Mouse (Mus musculus) erythroblast, adult 5-6 weeks (primary cell): ENCODE results near the gene Eef1akmt2. TPM values are rescaled to one million over a fixed set of nuclear protein-coding genes. Genes with fewer than 3 reads are reported as not detected.
A peak's percentile ranks its signal among the peaks of the same experiment; 100 is the strongest.

Experiments used
- ATAC-seq: replicated peaks from 2 replicates; pipeline ENCODE4 v1.8.0; 2016; ENCODE audit warnings: moderate number of reproducible peaks, mild to moderate bottlenecking, moderate TSS enrichment, inconsistent platforms; ENCODE audit not compliant: poor library complexity, low FRiP score, severe bottlenecking
- total RNA-seq, 2 experiments: library from RNA; stranded (forward) in 1 of 2; stranded (reverse) in 1 of 2; fragments of 150-400 nt in 1 of 2; fragments of 200-764, 138-1000 nt in 1 of 2; gene quantifications; 2 replicates each; pipeline versions ENCODE4 v1.2.3 to v1.2.4; 2015 to 2017; ENCODE audit warnings: low replicate concordance in 2 of 2

Eef1akmt2 gene
- total RNA-seq (2015; ENCODE audit: low replicate concordance), result 5.6 and 7.3 TPM in 2 replicates
- total RNA-seq (2017; ENCODE audit: low replicate concordance), result 16.3 and 23.8 TPM in 2 replicates

- ATAC-seq, result peak; percentile 97
These were observed at the start of gene Eef1akmt2 for GRCm38 (mm10) chr7:132852173-132852844. Gene Eef1akmt2, minus strand, starts transcription at chr7:132852673.

GRCm38 (mm10) chr7:132900826-132901531 is 48.5 kb upstream of the Eef1akmt2 start:
- ATAC-seq, result no peak

DNA sequence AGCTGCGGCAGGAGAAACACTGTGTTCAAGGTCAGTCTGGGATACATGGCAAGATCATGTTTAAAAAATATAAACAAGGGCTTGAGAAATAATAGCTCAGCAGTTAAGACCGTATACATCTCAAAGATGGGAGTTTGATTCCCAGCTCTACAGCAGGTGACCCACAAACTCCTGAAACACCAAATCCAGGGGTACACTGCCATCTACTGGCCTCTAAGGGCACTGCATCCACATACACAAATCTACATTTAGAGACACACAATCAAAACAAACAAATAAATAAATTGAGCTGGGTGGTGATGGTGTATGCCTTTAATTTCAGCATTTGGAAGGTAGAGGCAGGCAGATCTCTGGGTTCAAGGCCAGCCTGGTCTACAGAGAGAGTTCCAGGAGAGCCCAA is 45.8 kb upstream of the Eef1akmt2 start:
- ATAC-seq, result peak; percentile 79

- ATAC-seq, result 0 out of 2 replicates have a peak, but pooled peaks have one; percentile 47
These were observed 44.8 kb upstream of the Eef1akmt2 start for GRCm38 (mm10) chr7:132897258-132897657.

DNA sequence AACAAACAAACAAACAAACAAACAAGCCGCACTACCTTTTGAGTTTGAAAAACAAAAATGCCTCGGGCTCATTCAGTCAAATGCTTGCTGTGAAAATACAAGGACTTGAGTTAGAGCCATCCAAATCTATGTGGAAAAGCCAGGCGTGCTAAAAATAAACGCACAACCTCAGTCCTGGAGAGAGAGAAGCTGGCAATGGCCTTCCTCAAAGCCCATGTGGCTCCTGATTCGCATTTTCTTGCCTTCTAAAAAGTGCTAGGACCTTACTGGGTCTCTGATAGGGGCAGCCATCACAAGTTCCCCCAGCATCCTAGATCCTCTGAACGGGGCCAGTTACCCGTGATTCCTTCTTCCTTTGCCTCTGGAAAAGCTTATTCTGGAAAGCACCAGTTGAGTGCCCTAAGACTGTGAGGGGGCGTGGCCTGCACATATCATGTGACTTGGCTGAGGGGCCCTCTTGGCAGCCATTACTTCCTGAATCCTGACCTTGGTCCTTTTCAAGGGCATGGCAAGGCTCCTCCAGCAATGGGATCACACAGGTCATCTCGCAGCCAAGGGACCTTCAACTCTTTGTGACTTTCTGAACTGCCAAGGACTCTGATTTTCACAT is 43.8 kb upstream of the Eef1akmt2 start:
- ATAC-seq, result no peak

GRCm38 (mm10) chr7:132894841-132895555 is 42.5 kb upstream of the Eef1akmt2 start:
- ATAC-seq, result no peak

GRCm38 (mm10) chr7:132893336-132893735 is 40.9 kb upstream of the Eef1akmt2 start:
- no peak for ATAC-seq

DNA sequence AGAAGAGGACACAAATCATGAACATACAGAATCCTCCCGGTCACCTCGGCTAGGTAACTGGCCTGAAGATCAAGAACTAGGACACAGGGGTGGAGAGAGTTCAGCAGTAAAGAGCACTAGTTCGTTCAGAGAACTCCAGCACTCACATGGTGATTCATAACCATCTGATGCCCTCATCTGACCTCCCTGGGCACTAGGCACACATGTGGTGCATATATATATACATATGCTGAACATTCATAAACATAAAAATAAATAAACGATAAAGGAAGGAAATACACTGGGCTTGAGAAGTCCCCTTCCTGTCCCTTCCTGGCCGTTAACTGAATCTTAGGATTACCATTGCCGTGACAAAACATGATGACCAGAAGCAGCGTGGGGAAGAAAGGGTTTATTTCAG is 40.3 kb upstream of the Eef1akmt2 start:
- no peak for ATAC-seq

DNA sequence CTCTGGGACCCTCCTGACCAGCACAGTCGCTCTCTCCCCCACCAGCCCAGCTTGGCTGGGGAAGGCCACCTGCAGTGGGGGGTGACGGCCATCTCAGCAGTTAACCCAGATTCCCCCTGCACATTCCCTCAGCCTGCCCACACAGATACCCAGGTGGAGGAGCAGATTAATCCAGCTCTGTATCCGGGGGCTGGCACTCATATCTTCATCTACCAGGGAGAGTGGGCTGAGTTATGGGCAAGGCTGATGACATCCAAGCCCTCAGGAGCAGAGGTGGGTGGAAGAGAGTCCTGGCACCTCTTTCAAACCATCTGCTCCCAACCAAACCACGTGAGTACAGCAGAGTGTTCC is 39.8 kb upstream of the Eef1akmt2 start:
- no peak for ATAC-seq

DNA sequence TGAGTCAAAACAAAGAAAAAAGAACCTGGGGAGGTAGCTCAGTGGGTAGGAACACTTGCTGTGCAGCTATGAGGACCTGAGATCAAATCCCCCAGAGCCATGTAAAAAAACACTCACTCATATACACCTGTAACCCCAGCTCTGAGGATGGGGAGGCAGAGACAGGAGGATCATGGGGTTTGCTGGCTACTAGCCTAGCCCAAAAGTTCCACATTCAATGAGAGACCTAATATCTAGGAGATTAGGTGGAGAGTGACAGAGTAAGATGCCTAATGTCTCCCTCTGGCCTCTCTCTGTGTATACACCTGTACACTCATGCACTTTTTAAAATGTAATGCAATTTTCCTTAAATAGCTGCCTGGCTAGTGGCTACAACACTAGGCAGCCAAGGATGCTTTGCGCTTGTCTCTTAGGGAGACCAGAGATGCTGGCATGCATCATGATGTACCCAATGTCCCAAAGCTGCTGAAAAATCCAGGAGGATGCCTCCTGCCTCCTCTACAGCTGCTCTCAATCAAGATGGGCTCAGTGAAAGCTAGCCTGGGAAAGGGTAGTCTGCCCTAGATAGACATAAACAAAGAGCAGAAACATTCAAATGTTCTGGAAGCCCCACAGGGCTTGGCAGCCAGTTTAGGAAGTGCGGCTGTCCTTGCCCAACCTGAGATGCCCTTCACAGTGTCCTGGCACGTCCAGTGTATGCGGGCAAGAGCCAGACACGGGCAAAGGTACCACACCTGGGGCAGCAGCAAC is 39.3 kb upstream of the Eef1akmt2 start:
- no peak for ATAC-seq

- no peak for ATAC-seq
These were observed 37.7 kb upstream of the Eef1akmt2 start for GRCm38 (mm10) chr7:132890201-132890600.

GRCm38 (mm10) chr7:132889691-132890090 is 37.2 kb upstream of the Eef1akmt2 start:
- no peak for ATAC-seq

DNA sequence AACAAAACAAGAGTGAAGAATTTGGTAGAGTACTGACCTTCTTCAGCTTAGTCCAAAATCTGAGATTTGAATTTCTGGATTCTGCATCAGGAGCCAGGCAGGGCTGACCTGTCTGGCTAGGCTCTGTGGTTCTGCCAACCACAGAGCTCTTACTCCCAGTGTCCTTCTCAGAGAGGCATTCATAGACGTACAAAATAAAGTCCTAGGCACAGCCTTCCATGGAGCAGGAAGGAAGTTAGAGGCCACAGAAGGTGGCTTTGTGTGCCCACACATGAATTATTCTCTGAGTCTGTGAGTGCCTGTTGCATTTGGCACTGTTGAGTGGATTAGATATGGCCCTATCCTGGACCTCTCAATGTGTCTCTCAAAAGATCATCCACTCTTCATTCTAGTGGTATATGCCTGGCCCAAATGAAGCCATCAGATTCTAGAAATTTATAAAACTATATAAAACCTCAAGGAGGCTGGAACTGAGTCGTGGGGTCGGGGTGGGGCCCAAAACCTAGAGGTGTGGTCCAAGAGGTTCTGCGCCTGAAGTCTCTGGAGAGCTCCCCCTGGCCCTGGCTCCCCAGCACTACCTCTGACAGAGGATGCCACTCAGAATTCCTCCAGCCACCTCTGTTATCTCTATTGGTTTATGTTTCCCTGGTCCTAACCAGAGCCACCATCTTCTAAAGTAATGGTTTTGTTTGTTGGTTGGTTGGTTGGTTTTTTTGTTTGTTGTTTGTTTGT is 36.2 kb upstream of the Eef1akmt2 start:
- ATAC-seq, result no peak

GRCm38 (mm10) chr7:132888052-132888451 is 35.6 kb upstream of the Eef1akmt2 start:
- ATAC-seq, result no peak

- no peak for ATAC-seq
These were observed 34.7 kb upstream of the Eef1akmt2 start for GRCm38 (mm10) chr7:132887019-132887804.

GRCm38 (mm10) chr7:132884031-132884430 is 31.6 kb upstream of the Eef1akmt2 start:
- ATAC-seq, result no peak

DNA sequence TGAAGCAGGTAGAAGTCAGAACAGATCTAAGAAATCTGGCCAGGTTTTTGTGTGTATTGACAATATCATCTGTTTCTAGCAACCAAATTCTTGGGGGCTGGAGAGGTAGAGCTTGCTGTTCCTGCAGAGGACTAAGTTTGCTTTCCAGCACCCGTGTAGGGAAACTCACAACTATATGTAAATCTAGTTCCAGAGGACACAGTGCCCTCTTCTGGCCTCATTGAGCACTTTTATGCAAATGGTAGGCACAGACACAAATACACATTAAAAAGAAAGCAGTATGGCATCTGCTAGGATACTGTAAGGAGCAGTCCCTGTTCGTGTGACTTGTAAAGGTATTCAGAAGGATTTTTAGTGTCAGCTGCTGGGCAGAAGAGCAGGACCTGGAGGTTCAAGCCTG is 29.9 kb upstream of the Eef1akmt2 start:
- peak; percentile 51; the same call in 1 of the 2 replicates for ATAC-seq

- no peak for ATAC-seq
These were observed 27.8 kb upstream of the Eef1akmt2 start for GRCm38 (mm10) chr7:132880276-132880675.
